Mouse (Mus musculus) liver, embryonic 16.5 days (tissue): Measurements from ENCODE around the gene Sac3d1. TPM values are rescaled to one million over a fixed set of nuclear protein-coding genes. Genes with fewer than 3 reads are reported as not detected.

Experiments used
- ATAC-seq: fragments of 200-750 bp; cut with Nextera tagmentation; 2 replicates; pipeline ENCODE4 v1.8.0; 2017; ENCODE audit warnings: low read depth, mild to moderate bottlenecking, moderate number of reproducible peaks, moderate library complexity
- H3K27ac ChIP-seq: fragments of 300-500 bp; sonication (generic); 2 replicates; pipeline ENCODE4 v1.5.1; 2014; ENCODE audit warnings: mild to moderate bottlenecking, low read length
- H3K27me3 ChIP-seq: fragments of 300-500 bp; sonication (generic); 2 replicates; pipeline ENCODE4 v1.6.1; 2014; ENCODE audit warnings: low read depth, low read length, mixed read lengths; ENCODE audit not compliant: control insufficient read depth, insufficient read depth
- H3K36me3 ChIP-seq: fragments of 300-500 bp; sonication (generic); 2 replicates; pipeline ENCODE4 v1.6.1; 2014; ENCODE audit warnings: mild to moderate bottlenecking; ENCODE audit not compliant: control insufficient read depth, insufficient read depth
- H3K4me1 ChIP-seq: fragments of 300-500 bp; sonication (generic); 2 replicates; pipeline ENCODE4 v1.6.1; 2014; ENCODE audit warnings: low read depth, low read length, mixed read lengths; ENCODE audit not compliant: control insufficient read depth
- H3K4me2 ChIP-seq: fragments of 300-500 bp; sonication (generic); 2 replicates; pipeline ENCODE4 v1.6.1; 2014; ENCODE audit warnings: low read depth, low read length, mixed read lengths
- H3K4me3 ChIP-seq: fragments of 300-500 bp; sonication (generic); 2 replicates; pipeline ENCODE4 v1.5.1; 2014; ENCODE audit warnings: low read depth, mild to moderate bottlenecking, low read length
- H3K9ac ChIP-seq: fragments of 300-500 bp; sonication (generic); 2 replicates; pipeline ENCODE4 v1.6.1; 2014; ENCODE audit warnings: low read depth, low read length
- H3K9me3 ChIP-seq: fragments of 300-500 bp; sonication (generic); replicated peaks from 2 replicates; pipeline ENCODE4 v1.6.1; 2016; ENCODE audit warnings: low read length; ENCODE audit not compliant: control insufficient read depth
- WGBS: fragments of 180-500 bp; shearing (Covaris S2); extraction: QIAGEN DNeasy Blood & Tissue Kit; methylation state at CpG from one replicate; pipeline ENCODE4 v1.1.7; 2014; ENCODE audit not compliant: insufficient replicate concordance; 5-methylcytosine and 5-hydroxymethylcytosine counted together
- polyA plus RNA-seq: library from polyadenylated mRNA; unstranded; fragments of >200 nt; fragmentation: Nextera tagmentation; extraction: Ambion mirVana; gene quantifications from 2 replicates; pipeline ENCODE4 v1.2.1, GENCODE M21; 2015

The Sac3d1 gene
- polyA plus RNA-seq, 1 experiment from 2014 or later, result 16.8 TPM

DNA sequence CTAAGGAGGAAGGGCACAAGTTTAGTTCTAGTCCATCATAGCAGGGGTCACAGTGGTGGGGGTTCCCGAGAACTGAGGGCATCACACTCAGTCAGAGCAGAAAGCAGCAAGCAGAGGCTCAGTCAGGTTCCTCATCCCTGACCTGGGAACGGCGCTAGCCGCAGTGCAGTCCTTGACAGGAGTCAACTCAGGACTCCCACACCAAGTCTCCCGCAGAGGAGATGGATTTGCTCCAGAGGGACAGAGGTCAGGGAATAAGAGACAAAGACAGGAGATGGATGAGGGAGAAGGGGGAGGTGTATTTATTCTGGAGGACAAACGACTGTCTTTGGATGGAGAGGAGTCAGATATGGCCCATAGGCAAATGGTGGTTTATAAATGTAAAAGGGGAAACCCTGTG lies 5.3 kb downstream of the Sac3d1 start:
- Histone ChIP-seq H3K9ac (no peak overlapping the region), H3K27me3 (no peaks in the 10 kb centered on the region), H3K9me3 (no peaks in the 10 kb centered on the region), H3K27ac (no peak overlapping the region), H3K4me3 (no peak overlapping the region), H3K36me3 (peaks cover 18% of the 10 kb centered on the region), H3K4me1 (peaks cover 13% of the 10 kb centered on the region), H3K4me2 (no peak overlapping the region)
- WGBS, result 69% methylated on average over 6 of the region's 6 CpGs
- no peak for ATAC-seq

DNA sequence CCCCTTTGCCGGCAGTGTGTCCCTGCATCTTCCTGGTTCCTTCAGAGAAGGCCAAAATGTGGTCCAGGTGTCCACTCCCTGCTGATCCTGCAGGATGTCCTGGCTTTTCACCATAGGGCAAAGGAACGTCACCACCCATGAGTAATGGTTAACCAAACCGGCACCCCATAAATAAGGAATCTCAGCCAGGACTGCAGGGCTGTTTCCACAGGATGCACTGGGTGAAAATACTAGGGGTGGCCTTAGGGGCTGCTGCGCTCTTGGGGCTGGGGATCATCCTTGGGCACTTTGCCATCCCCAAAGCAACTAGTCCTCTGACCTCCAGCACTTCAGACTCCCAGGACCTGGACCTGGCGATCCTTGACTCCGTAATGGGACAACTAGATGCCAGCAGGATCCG lies 12.9 kb downstream of the Sac3d1 start, which contains the start of gene Naaladl1:
Gene Naaladl1, plus strand, starts transcription at position 197 of the 400 bp plus-strand sequence.
- Histone ChIP-seq H3K36me3 (no peaks in the 10 kb centered on the region), H3K4me3 (no peak within 1 kb of the TSS), H3K9me3 (no peaks in the 10 kb centered on the region), H3K27me3 (no peaks in the 10 kb centered on the region), H3K27ac (no peak within 1 kb of the TSS), H3K4me1 (peaks cover 33% of the 10 kb centered on the region), H3K4me2 (no peak within 1 kb of the TSS), H3K9ac (no peak within 1 kb of the TSS)
- no peak for ATAC-seq
- 81% methylated on average over 7 of the region's 7 CpGs for WGBS

DNA sequence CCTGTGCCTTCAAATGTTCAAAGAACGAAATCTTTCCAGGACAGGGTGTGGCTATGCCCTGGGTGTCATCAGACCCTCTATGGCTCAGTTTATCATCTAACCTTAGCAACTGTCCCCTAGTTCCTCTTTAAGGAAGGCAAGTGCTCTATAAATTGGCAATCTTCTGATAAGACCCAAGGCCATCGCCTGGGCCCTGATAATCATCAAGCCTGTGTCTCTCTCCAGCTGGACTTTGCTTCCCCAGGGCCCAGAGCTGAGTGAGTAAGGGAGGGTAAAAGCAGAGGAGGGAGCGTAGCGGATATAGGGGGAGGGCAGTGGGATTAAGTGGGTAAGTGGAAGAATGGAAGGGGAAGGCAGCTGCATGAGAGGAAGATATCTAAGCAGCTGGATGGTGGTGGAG lies 14.0 kb downstream of the Sac3d1 start:
- no peaks in the 10 kb centered on the region for H3K36me3 ChIP-seq
- ATAC-seq, result no peak
- H3K9ac ChIP-seq, result no peak overlapping the region
- peaks cover 33% of the 10 kb centered on the region for H3K4me1 ChIP-seq
- 48% methylated on average over 4 of the region's 4 CpGs for WGBS
- H3K27ac ChIP-seq, result no peak overlapping the region
- H3K4me2 ChIP-seq, result no peak overlapping the region
- no peak overlapping the region for H3K4me3 ChIP-seq
- no peaks in the 10 kb centered on the region for H3K27me3 ChIP-seq
- H3K9me3 ChIP-seq, result no peaks in the 10 kb centered on the region

DNA sequence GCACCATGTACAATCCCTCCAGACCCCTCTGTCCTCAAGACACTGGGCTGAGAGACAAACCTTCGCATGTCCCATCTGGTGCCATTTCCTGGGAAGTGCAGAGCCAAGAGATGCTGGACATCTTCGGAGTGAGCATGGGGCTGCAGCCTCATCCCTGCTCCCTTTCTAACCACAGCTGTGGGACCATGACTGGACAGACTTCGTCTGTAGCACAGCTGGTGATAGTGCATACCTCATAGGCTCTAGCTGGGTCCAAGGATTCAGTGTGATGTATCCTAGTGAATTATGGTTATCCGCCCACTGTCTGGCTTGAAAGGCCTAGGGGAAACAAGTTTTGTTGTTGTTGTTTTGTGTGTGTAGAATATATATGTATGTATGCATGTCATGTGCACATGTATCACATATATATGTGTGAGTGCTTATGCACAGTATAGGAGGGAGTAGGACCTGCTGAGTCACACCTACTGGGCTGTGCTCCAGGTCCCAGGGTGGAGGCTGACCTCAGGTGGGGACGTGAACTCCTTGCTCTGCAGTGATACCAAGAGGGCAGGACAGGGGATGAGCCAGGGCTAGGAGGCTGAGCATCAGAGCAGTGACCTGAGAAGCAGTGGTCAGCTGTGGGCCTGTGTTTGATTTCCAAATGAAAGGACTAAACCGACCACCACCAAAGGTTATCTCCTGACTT lies 16.1 kb downstream of the Sac3d1 start:
- H3K27me3 ChIP-seq, result no peaks in the 10 kb centered on the region
- no peak overlapping the region for H3K4me2 ChIP-seq
- no peak overlapping the region for H3K9ac ChIP-seq
- no peaks in the 10 kb centered on the region for H3K9me3 ChIP-seq
- peak overlapping the region; percentile 64 for H3K27ac ChIP-seq
- H3K36me3 ChIP-seq, result no peaks in the 10 kb centered on the region; the same call in 1 of the 2 replicates
- ATAC-seq, result peak; percentile 97
- no peak overlapping the region for H3K4me3 ChIP-seq
- peaks cover 33% of the 10 kb centered on the region for H3K4me1 ChIP-seq
- WGBS, result 59% methylated on average over 6 of the region's 6 CpGs

DNA sequence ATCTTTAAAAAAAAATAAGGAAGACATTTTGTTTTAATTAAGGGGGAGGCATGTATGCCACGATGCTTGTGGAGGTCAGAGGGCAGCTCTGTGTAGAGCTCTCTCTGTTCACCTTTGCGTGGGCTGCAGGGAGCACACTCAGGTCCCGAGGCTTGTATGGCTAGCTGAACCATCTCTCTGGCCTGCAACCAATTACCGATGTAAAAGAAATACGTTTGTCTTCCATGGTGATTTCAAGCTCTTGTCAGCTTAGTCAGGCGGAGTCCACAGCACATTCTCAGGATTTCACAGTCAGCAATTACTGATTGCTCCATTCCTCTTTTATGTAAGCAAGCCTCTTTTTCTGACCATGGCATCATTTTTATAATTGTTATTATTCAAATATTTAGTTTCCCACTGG lies 17.3 kb downstream of the Sac3d1 start:
- no peak overlapping the region for H3K27ac ChIP-seq
- no peak for ATAC-seq
- no peaks in the 10 kb centered on the region for H3K27me3 ChIP-seq
- H3K9ac ChIP-seq, result no peak overlapping the region
- WGBS, result 75% methylated on average over 6 of the region's 6 CpGs
- H3K9me3 ChIP-seq, result no peaks in the 10 kb centered on the region
- H3K36me3 ChIP-seq, result no peaks in the 10 kb centered on the region; the same call in 1 of the 2 replicates
- no peak overlapping the region for H3K4me2 ChIP-seq
- H3K4me1 ChIP-seq, result peaks cover 33% of the 10 kb centered on the region
- no peak overlapping the region for H3K4me3 ChIP-seq

DNA sequence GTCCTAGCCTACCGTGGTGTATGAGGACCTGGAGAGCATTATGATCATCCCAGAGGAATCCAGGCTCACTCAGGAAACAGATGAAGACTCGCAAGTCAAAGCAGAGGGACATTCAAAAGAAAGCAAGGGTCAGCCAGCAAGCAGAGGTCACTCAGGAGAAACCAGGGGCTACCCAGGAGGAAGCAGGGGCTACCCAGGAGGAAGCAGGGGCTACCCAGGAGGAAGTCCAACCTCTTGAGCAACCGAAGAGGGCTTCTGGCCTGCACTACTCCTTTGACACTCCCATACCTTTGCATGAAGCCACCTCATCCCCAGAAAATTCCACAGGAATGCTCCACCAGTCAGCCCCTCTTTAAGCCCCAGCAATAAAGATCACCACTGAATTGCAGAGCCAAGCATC lies 20.6 kb downstream of the Sac3d1 start:
- no peaks in the 10 kb centered on the region for H3K9me3 ChIP-seq
- H3K4me3 ChIP-seq, result no peak overlapping the region
- peaks cover 13% of the 10 kb centered on the region for H3K4me1 ChIP-seq
- H3K27me3 ChIP-seq, result no peaks in the 10 kb centered on the region
- peaks cover 14% of the 10 kb centered on the region for H3K36me3 ChIP-seq
- no peak overlapping the region for H3K4me2 ChIP-seq
- ATAC-seq, result no peak
- WGBS, result 54% methylated on average over 3 of the region's 3 CpGs
- no peak overlapping the region for H3K27ac ChIP-seq
- H3K9ac ChIP-seq, result no peak overlapping the region

DNA sequence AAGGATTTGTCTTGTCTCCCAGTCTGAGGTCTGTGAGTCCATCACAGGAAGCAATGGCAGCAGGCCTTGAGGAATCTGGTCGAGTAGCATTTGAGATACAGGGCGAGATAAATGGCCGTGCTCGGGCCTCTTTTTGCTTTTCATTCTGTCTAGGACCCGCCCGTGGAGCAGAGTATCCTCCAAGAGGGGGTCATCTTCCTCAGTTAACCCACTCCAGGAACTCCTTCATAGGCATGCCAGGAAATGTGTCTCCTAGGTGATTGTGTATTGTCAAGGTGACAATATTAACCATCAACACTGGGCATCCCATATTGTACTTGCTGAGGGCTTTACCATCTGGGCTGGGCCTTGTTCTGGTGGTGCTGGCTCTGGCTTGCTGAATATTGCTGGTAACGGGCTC lies 24.3 kb downstream of the Sac3d1 start, which contains the start of gene AC131692.1:
Gene AC131692.1, plus strand, starts transcription at position 301 of the 400 bp plus-strand sequence.
- Histone ChIP-seq H3K4me1 (no peaks in the 10 kb centered on the region), H3K27ac (no peak within 1 kb of the TSS), H3K9me3 (no peaks in the 10 kb centered on the region), H3K27me3 (no peaks in the 10 kb centered on the region), H3K36me3 (peaks cover 50% of the 10 kb centered on the region), H3K4me2 (no peak within 1 kb of the TSS), H3K9ac (no peak within 1 kb of the TSS), H3K4me3 (no peak within 1 kb of the TSS)
- ATAC-seq, result no peak
- 80% methylated on average over 7 of the region's 7 CpGs for WGBS

DNA sequence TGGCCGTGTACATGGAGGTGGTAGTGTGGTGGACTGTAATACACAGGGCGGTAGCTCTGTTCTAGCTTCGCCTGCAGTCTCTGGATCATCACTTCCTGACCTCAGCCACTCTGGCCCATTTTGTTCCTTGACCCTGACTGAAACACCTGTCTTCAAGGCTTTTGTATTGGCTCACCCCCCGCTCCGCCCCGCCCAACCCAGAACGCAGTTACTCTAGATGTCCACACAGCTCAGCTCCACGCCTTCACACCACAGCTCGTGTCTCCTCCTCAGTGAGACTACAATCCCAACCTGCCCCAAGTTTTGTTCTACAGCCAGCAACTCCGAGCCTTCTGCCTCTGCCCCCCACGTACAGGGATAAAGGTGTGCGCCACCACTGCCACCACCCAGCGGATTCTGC lies 29.6 kb downstream of the Sac3d1 start:
- H3K4me2 ChIP-seq, result no peak overlapping the region
- no peak overlapping the region for H3K4me3 ChIP-seq
- 93% methylated on average over 13 of the region's 13 CpGs for WGBS
- H3K27ac ChIP-seq, result no peak overlapping the region
- peaks cover 66% of the 10 kb centered on the region for H3K36me3 ChIP-seq
- H3K27me3 ChIP-seq, result no peaks in the 10 kb centered on the region
- H3K9me3 ChIP-seq, result no peaks in the 10 kb centered on the region
- H3K9ac ChIP-seq, result no peak overlapping the region
- H3K4me1 ChIP-seq, result peaks cover 18% of the 10 kb centered on the region
- no peak for ATAC-seq

DNA sequence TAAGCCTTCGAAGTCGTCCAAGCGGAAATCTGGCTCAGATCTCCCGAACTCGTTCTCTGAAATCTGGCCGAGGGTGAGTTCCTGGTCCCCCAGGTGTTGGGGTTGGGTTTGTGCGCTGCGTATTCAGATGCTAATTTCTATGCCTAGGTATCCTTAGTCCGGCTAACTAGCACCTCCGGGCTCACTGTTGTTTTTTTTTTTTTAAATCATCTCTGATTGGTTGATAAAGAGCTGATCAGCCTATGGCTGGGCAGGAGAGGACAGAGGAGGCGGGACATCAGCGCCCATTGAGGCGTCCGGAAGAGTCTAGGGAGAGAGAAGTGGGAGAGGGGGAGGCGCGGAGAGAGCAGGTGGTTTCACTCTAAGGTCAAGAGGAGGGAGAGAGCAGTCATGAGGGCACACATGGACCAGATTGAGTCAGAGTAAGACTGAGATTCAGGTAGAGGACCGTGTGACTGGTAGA lies 33.0 kb downstream of the Sac3d1 start:
- H3K4me3 ChIP-seq, result peak overlapping the region; percentile 95
- H3K4me1 ChIP-seq, result peaks cover 21% of the 10 kb centered on the region
- no peaks in the 10 kb centered on the region for H3K9me3 ChIP-seq
- peak overlapping the region; percentile 93 for H3K27ac ChIP-seq
- WGBS, result under 1% methylated on average over 17 of the region's 17 CpGs
- ATAC-seq, result peak; percentile 80
- no peaks in the 10 kb centered on the region for H3K27me3 ChIP-seq
- H3K4me2 ChIP-seq, result peak overlapping the region; percentile 88
- peak overlapping the region; percentile 88 for H3K9ac ChIP-seq
- H3K36me3 ChIP-seq, result peaks cover 48% of the 10 kb centered on the region
